Mouse (Mus musculus) hindbrain, embryonic 13.5 days (tissue): Measurements from ENCODE around the gene Crocc. TPM values are rescaled to one million over a fixed set of nuclear protein-coding genes. Genes with fewer than 3 reads are reported as not detected.
A peak's percentile ranks its signal among the peaks of the same experiment; 100 is the strongest.

Source experiments
- ATAC-seq: fragments of 200-750 bp; cut with Nextera tagmentation; 2 replicates; pipeline ENCODE4 v1.8.0; 2017; ENCODE audit warnings: moderate TSS enrichment; ENCODE audit not compliant: low FRiP score
- H3K27ac ChIP-seq: fragments of 300-500 bp; sonication (generic); 2 replicates; pipeline ENCODE4 v1.5.1; 2015; ENCODE audit warnings: inconsistent platforms, mild to moderate bottlenecking, moderate library complexity
- H3K27me3 ChIP-seq: fragments of 300-500 bp; sonication (generic); 2 replicates; pipeline ENCODE4 v1.6.1; 2015; ENCODE audit warnings: mild to moderate bottlenecking, inconsistent platforms
- H3K36me3 ChIP-seq: fragments of 300-500 bp; sonication (generic); 2 replicates; pipeline ENCODE4 v1.6.1; 2015; ENCODE audit warnings: mild to moderate bottlenecking, inconsistent platforms
- H3K4me1 ChIP-seq: fragments of 300-500 bp; sonication (generic); replicated peaks from 2 replicates; pipeline ENCODE4 v1.6.1; 2015; ENCODE audit warnings: inconsistent platforms
- H3K4me2 ChIP-seq: fragments of 300-500 bp; sonication (generic); 2 replicates; pipeline ENCODE4 v1.6.1; 2015; ENCODE audit warnings: inconsistent platforms, mild to moderate bottlenecking, moderate library complexity
- H3K4me3 ChIP-seq: fragments of 300-500 bp; sonication (generic); 2 replicates; pipeline ENCODE4 v1.5.1; 2015; ENCODE audit warnings: mild to moderate bottlenecking, inconsistent platforms
- H3K9ac ChIP-seq: fragments of 300-500 bp; sonication (generic); 2 replicates; pipeline ENCODE4 v1.6.1; 2015; ENCODE audit warnings: mild to moderate bottlenecking, inconsistent platforms
- H3K9me3 ChIP-seq: fragments of 300-500 bp; sonication (generic); 2 replicates; pipeline ENCODE4 v1.6.1; 2016; ENCODE audit warnings: inconsistent platforms
- WGBS: fragments of 180-500 bp; shearing (Covaris S2); methylation state at CpG from one replicate; pipeline ENCODE4 v1.1.7; 2015; 5-methylcytosine and 5-hydroxymethylcytosine counted together
- polyA plus RNA-seq: library from polyadenylated mRNA; unstranded; fragments of >200 nt; fragmentation: Nextera tagmentation; extraction: Ambion mirVana; gene quantifications from 2 replicates; pipeline ENCODE4 v1.2.1, GENCODE M21; 2015

The Crocc gene
- polyA plus RNA-seq, 1 experiment from 2014 or later: 6.0 TPM

- ATAC-seq: peak; percentile 9; the same call in 1 of the 2 replicates
- WGBS: 73% methylated on average over 18 of the region's 18 CpGs
- peaks cover 31% of the 10 kb centered on the region for H3K4me1 ChIP-seq
- no peak overlapping the region for H3K4me2 ChIP-seq
- H3K4me3 ChIP-seq: peak overlapping the region; percentile 94; the same call in 1 of the 2 replicates
- H3K9me3 ChIP-seq: no peaks in the 10 kb centered on the region
- no peak overlapping the region for H3K9ac ChIP-seq
- H3K36me3 ChIP-seq: peaks cover 22% of the 10 kb centered on the region
- H3K27me3 ChIP-seq: no peaks in the 10 kb centered on the region
- no peak overlapping the region for H3K27ac ChIP-seq
Measured at GRCm38 (mm10) chr4:141078510-141079137, 18.3 kb upstream of the Crocc start.

GRCm38 (mm10) chr4:141077681-141078509 is 17.5 kb upstream of the Crocc start, which contains the start of gene Necap2:
Gene Necap2, minus strand, starts transcription at chr4:141078357.
- peak within 1 kb of the TSS; percentile 97 for H3K4me2 ChIP-seq
- peak within 1 kb of the TSS; percentile 96 for H3K9ac ChIP-seq
- H3K4me3 ChIP-seq: peak within 1 kb of the TSS; percentile 94
- H3K27ac ChIP-seq: peak within 1 kb of the TSS; percentile 89
- peaks cover 29% of the 10 kb centered on the region for H3K36me3 ChIP-seq
- no peaks in the 10 kb centered on the region for H3K27me3 ChIP-seq
- H3K4me1 ChIP-seq: peaks cover 34% of the 10 kb centered on the region
- peak; percentile 95 for ATAC-seq
- WGBS: under 1% methylated on average over 67 of the region's 67 CpGs
- no peaks in the 10 kb centered on the region for H3K9me3 ChIP-seq

- peak overlapping the region; percentile 94 for H3K4me3 ChIP-seq
- peaks cover 38% of the 10 kb centered on the region for H3K36me3 ChIP-seq
- H3K4me1 ChIP-seq: peaks cover 34% of the 10 kb centered on the region
- no peaks in the 10 kb centered on the region for H3K9me3 ChIP-seq
- H3K4me2 ChIP-seq: peak overlapping the region; percentile 97
- H3K27ac ChIP-seq: 0 out of 2 replicates have a peak overlapping the region, but pooled peaks have one; percentile 12
- ATAC-seq: no peak
- no peaks in the 10 kb centered on the region for H3K27me3 ChIP-seq
- H3K9ac ChIP-seq: peak overlapping the region; percentile 96
- WGBS: 83% methylated on average over 17 of the region's 17 CpGs
Measured at GRCm38 (mm10) chr4:141076761-141077506, 16.6 kb upstream of the Crocc start.

- H3K4me1 ChIP-seq: peaks cover 34% of the 10 kb centered on the region
- H3K27ac ChIP-seq: no peak overlapping the region
- H3K27me3 ChIP-seq: no peaks in the 10 kb centered on the region
- H3K9ac ChIP-seq: no peak overlapping the region
- H3K36me3 ChIP-seq: peaks cover 65% of the 10 kb centered on the region
- no peak overlapping the region for H3K4me2 ChIP-seq
- 95% methylated on average over 4 of the region's 4 CpGs for WGBS
- no peak overlapping the region for H3K4me3 ChIP-seq
- H3K9me3 ChIP-seq: no peaks in the 10 kb centered on the region
- ATAC-seq: no peak
Measured at GRCm38 (mm10) chr4:141074109-141074508, 13.8 kb upstream of the Crocc start.

- WGBS: 90% methylated on average over 9 of the region's 9 CpGs
- H3K36me3 ChIP-seq: peaks cover 69% of the 10 kb centered on the region
Measured at GRCm38 (mm10) chr4:141073661-141074060, 13.3 kb upstream of the Crocc start.

GRCm38 (mm10) chr4:141072502-141072901 is 12.2 kb upstream of the Crocc start:
- WGBS: 90% methylated on average over 11 of the region's 11 CpGs
- H3K36me3 ChIP-seq: peaks cover 81% of the 10 kb centered on the region

More at GRCm38 (mm10) chr4:141073661-141074060, 13.3 kb upstream of the Crocc start:
- Histone ChIP-seq H3K4me3 (no peak overlapping the region), H3K9ac (no peak overlapping the region), H3K9me3 (no peaks in the 10 kb centered on the region), H3K4me2 (no peak overlapping the region), H3K4me1 (peaks cover 34% of the 10 kb centered on the region), H3K27ac (no peak overlapping the region), H3K27me3 (no peaks in the 10 kb centered on the region)
- ATAC-seq: no peak

GRCm38 (mm10) chr4:141069731-141070130 is 9.4 kb upstream of the Crocc start:
- 62% methylated on average over 4 of the region's 4 CpGs for WGBS
- Histone ChIP-seq H3K27me3 (no peaks in the 10 kb centered on the region), H3K36me3 (peaks cover 90% of the 10 kb centered on the region), H3K9ac (no peak overlapping the region; the same call in 1 of the 2 replicates), H3K4me2 (no peak overlapping the region), H3K4me3 (no peak overlapping the region), H3K27ac (0 out of 2 replicates have a peak overlapping the region, but pooled peaks have one; percentile 35), H3K9me3 (no peaks in the 10 kb centered on the region), H3K4me1 (peaks cover 21% of the 10 kb centered on the region)
- ATAC-seq: no peak

More at GRCm38 (mm10) chr4:141072502-141072901, 12.2 kb upstream of the Crocc start:
- ATAC-seq: no peak
- Histone ChIP-seq H3K4me3 (no peak overlapping the region), H3K4me1 (peaks cover 33% of the 10 kb centered on the region), H3K27ac (no peak overlapping the region), H3K9ac (no peak overlapping the region), H3K9me3 (no peaks in the 10 kb centered on the region), H3K4me2 (no peak overlapping the region), H3K27me3 (no peaks in the 10 kb centered on the region)

- no peak for ATAC-seq
- Histone ChIP-seq H3K36me3 (peaks cover 80% of the 10 kb centered on the region), H3K4me2 (no peak overlapping the region), H3K27me3 (no peaks in the 10 kb centered on the region), H3K4me1 (peaks cover 15% of the 10 kb centered on the region), H3K27ac (no peak overlapping the region), H3K9me3 (no peaks in the 10 kb centered on the region), H3K9ac (no peak overlapping the region), H3K4me3 (no peak overlapping the region)
- WGBS: 91% methylated on average over 8 of the region's 8 CpGs
Measured at GRCm38 (mm10) chr4:141068655-141069054, 8.3 kb upstream of the Crocc start.

GRCm38 (mm10) chr4:141067516-141068046 is 7.2 kb upstream of the Crocc start:
- no peak for ATAC-seq
- peaks cover 71% of the 10 kb centered on the region for H3K36me3 ChIP-seq
- no peaks in the 10 kb centered on the region for H3K27me3 ChIP-seq
- peak overlapping the region; percentile 67; the same call in 1 of the 2 replicates for H3K27ac ChIP-seq
- H3K4me2 ChIP-seq: no peak overlapping the region
- H3K4me3 ChIP-seq: no peak overlapping the region
- H3K9ac ChIP-seq: peak overlapping the region; percentile 35; the same call in 1 of the 2 replicates
- no peaks in the 10 kb centered on the region for H3K9me3 ChIP-seq
- H3K4me1 ChIP-seq: peaks cover 12% of the 10 kb centered on the region
- WGBS: 86% methylated on average over 9 of the region's 9 CpGs

GRCm38 (mm10) chr4:141066709-141067515 is 6.6 kb upstream of the Crocc start:
- H3K9ac ChIP-seq: peak overlapping the region; percentile 35
- H3K27me3 ChIP-seq: no peaks in the 10 kb centered on the region
- no peak overlapping the region for H3K4me2 ChIP-seq
- 77% methylated on average over 12 of the region's 12 CpGs for WGBS
- ATAC-seq: no peak
- H3K4me3 ChIP-seq: no peak overlapping the region
- peaks cover 12% of the 10 kb centered on the region for H3K4me1 ChIP-seq
- peaks cover 64% of the 10 kb centered on the region for H3K36me3 ChIP-seq
- H3K27ac ChIP-seq: peak overlapping the region; percentile 67
- no peaks in the 10 kb centered on the region for H3K9me3 ChIP-seq

- no peaks in the 10 kb centered on the region for H3K9me3 ChIP-seq
- H3K4me2 ChIP-seq: no peak overlapping the region
- peaks cover 46% of the 10 kb centered on the region for H3K36me3 ChIP-seq
- no peaks in the 10 kb centered on the region for H3K27me3 ChIP-seq
- no peak overlapping the region for H3K4me3 ChIP-seq
- H3K27ac ChIP-seq: peak overlapping the region; percentile 44; the same call in 1 of the 2 replicates
- 4% methylated on average over 8 of the region's 8 CpGs for WGBS
- H3K9ac ChIP-seq: no peak overlapping the region
- H3K4me1 ChIP-seq: peaks cover 19% of the 10 kb centered on the region
- ATAC-seq: no peak
Measured at GRCm38 (mm10) chr4:141065123-141065522, 4.8 kb upstream of the Crocc start.
